Mouse (Mus musculus): ENCODE data around the gene Shank2. TPM values are rescaled to one million over a fixed set of nuclear protein-coding genes. Genes with fewer than 3 reads are reported as not detected.

Gene Shank2
- total and polyA plus RNA-seq, 3 experiments: not detected

- Histone ChIP-seq H3K36me3 (ENCODE audit: control insufficient read depth in 1 of 2, insufficient read depth in 2 of 2, low read length in 2 of 2) (no peaks in the 10 kb centered on the region), H3K9ac (ENCODE audit: control insufficient read depth, low read depth, low read length, poor library complexity, severe bottlenecking) (no peak overlapping the region), H3K9me3 (replicated peaks; ENCODE audit: insufficient read depth, low read length) (no peaks in the 10 kb centered on the region), H3K27me3 (ENCODE audit: control insufficient read depth in 1 of 2, insufficient read depth in 2 of 2, low read length in 2 of 2) (no peaks in the 10 kb centered on the region), H3K4me1 (ENCODE audit: control insufficient read depth in 1 of 2, insufficient read depth in 2 of 2, low read length in 2 of 2) (no peaks in the 10 kb centered on the region), H3K27ac (ENCODE audit: control insufficient read depth, low read depth, low read length) (no peak overlapping the region), H3K79me2 (ENCODE audit: control insufficient read depth, insufficient read depth, low read length, poor library complexity) (no peaks in the 10 kb centered on the region), H3K4me3 (ENCODE audit: control insufficient read depth in 1 of 2, insufficient read depth in 1 of 2, low read depth in 2 of 2, low read length in 2 of 2) (no peak overlapping the region)
- TF ChIP-seq JUND (IDR thresholded peaks at IDR 0.05; ENCODE audit: low read depth, low read length) (no peak), POLR2AphosphoS2 (IDR thresholded peaks at IDR 0.05; ENCODE audit: low read length) (no peak), UBTF (IDR thresholded peaks at IDR 0.05; ENCODE audit: borderline replicate concordance, insufficient read depth, low read depth, low read length) (no peak), TAL1 (IDR thresholded peaks at IDR 0.05; ENCODE audit: low read length) (no peak), GABPA (IDR thresholded peaks at IDR 0.05; ENCODE audit: low read depth, low read length) (no peak), ZC3H11A (IDR thresholded peaks at IDR 0.05; ENCODE audit: low read depth, low read length) (no peak), E2F4 (IDR thresholded peaks at IDR 0.05; ENCODE audit: borderline replicate concordance, low read depth, low read length) (no peak), SIN3A (IDR thresholded peaks at IDR 0.05; ENCODE audit: low read length) (no peak), MYB (IDR thresholded peaks at IDR 0.05; ENCODE audit: low read depth, low read length) (no peak), MAZ (IDR thresholded peaks at IDR 0.05; ENCODE audit: low read depth, low read length) (no peak), NRF1 (IDR thresholded peaks at IDR 0.05; ENCODE audit: insufficient read depth, low read depth, low read length, poor library complexity, severe bottlenecking) (no peak), TCF12 (IDR thresholded peaks at IDR 0.05; ENCODE audit: low read depth, low read length) (no peak), EP300 (IDR thresholded peaks at IDR 0.05; ENCODE audit: low read depth in 1 of 2, low read length in 2 of 2) (no peak), MAX (IDR thresholded peaks at IDR 0.05; ENCODE audit: low read length) (no peak), CHD2 (IDR thresholded peaks at IDR 0.05; ENCODE audit: low read length) (no peak), NELFE (IDR thresholded peaks at IDR 0.05; ENCODE audit: low read depth, low read length) (no peak), CHD1 (IDR thresholded peaks at IDR 0.05; ENCODE audit: low read depth, low read length) (no peak), ZNF384 (IDR thresholded peaks at IDR 0.05; ENCODE audit: low read depth, low read length) (no peak), USF1 (IDR thresholded peaks at IDR 0.05; ENCODE audit: low read depth, low read length) (no peak), RAD21 (IDR thresholded peaks at IDR 0.05; ENCODE audit: low read depth, low read length) (no peak)
- DNase-seq (ENCODE audit: low read depth, low spot score): no peak
Observed at GRCm38 (mm10) chr7:144037541-144037940, 35.8 kb downstream of the Shank2 start.

GRCm38 (mm10) chr7:144037966-144038669, 36.4 kb downstream of the Shank2 start:
- no peaks in the 10 kb centered on the region for H3K79me2 ChIP-seq (ENCODE audit: control insufficient read depth, insufficient read depth, low read length, poor library complexity)
- H3K36me3 ChIP-seq (ENCODE audit: control insufficient read depth in 1 of 2, insufficient read depth in 2 of 2, low read length in 2 of 2): no peaks in the 10 kb centered on the region
- no peaks in the 10 kb centered on the region for H3K4me1 ChIP-seq (ENCODE audit: control insufficient read depth in 1 of 2, insufficient read depth in 2 of 2, low read length in 2 of 2)
- no peaks in the 10 kb centered on the region for H3K9me3 ChIP-seq (replicated peaks; ENCODE audit: insufficient read depth, low read length)
- TF ChIP-seq ZKSCAN1 (IDR thresholded peaks at IDR 0.05; ENCODE audit: low read depth, low read length) (no peak), GATA1 (IDR thresholded peaks at IDR 0.05; ENCODE audit: low read depth, low read length) (no peak), MAX (IDR thresholded peaks at IDR 0.05; ENCODE audit: low read length) (no peak)
- no peaks in the 10 kb centered on the region for H3K27me3 ChIP-seq (ENCODE audit: control insufficient read depth in 1 of 2, insufficient read depth in 2 of 2, low read length in 2 of 2)
- no peak overlapping the region for H3K9ac ChIP-seq (ENCODE audit: control insufficient read depth, low read depth, low read length, poor library complexity, severe bottlenecking)
- H3K4me3 ChIP-seq (ENCODE audit: control insufficient read depth in 1 of 2, insufficient read depth in 1 of 2, low read depth in 2 of 2, low read length in 2 of 2): no peak overlapping the region
- DNase-seq (ENCODE audit: low read depth, low spot score): no peak
- no peak overlapping the region for H3K27ac ChIP-seq (ENCODE audit: control insufficient read depth, low read depth, low read length)
